ENCODE assay signal across 11 mouse cellular contexts in the genomic region with DNA sequence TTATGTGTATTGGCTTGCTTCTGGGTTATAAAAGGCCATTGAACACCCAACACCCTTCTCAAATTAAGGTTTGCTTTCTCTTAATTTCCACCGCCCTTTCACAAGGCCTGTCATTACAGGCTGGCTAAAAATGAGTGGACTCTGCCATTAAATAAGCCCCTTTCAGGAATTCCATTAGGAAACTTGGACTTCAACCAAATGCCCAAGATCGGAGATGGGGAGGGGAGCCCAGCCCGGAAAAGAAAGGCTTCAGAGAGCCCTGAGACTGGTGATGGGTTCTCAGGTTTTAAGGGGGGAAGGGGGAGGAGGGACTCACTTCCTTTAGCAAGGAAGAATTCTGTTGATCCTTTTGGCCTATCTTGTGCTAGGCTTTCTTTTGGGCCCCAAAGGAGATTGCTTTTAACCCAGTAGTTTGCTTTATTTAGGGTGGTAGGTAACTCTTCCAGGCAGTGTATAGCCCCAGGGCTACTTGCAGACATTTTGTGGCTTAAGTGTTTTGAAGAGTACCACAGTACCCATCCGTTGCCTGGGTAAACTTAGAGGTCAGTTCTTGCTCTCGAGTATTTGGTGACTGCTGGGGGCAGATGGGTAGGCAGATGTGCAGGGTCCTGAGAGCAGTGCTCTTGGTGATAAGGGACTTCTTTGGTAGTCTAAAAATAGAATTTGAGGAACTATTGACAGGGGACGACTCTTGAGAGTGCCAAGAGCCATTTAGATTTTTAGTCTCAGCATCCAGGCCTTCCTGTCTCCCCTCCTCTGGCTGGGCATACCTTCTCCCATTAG. TPM values are rescaled to one million over a fixed set of nuclear protein-coding genes. Genes with fewer than 3 reads are reported as not detected.
DNase-seq lines count a peak whose midpoint lies in the region; ATAC-seq and TF ChIP-seq lines count a peak whose summit lies in the region.
"Had no signal": no experiment of that assay in that cellular context is flagged by ENCODE, and none has a peak within 500 bp of the region (broad histone marks: within the 10 kb centered on the region; RNA-seq: fewer than 3 reads in every experiment).

No protein-coding gene starts in this region.

- in situ Hi-C loops in CH12.LX (cut with MboI; ENCODE audit: low pct_ligation_motif_present, low pct_unique_long_range_greater_than_20kb, low sequenced_read_pairs) = loop anchor here (10.0 kb wide), 1 partner anchor 46 kb away; no protein-coding TSS in a partner anchor

- dilution Hi-C loops in CH12.LX (cut with MboI; ENCODE audit: extremely low pct_ligation_motif_present, extremely low pct_unique_long_range_greater_than_20kb, low sequenced_read_pairs) = no loop called here

- no peak overlapping the region for H3K9ac ChIP-seq in heart, embryonic 14.5 days (ENCODE audit: low read length)
- peak overlapping the region; percentile 15; the same call in 1 of the 2 replicates for H3K9ac ChIP-seq in CH12.LX (ENCODE audit: insufficient read depth, low read depth)
- H3K9ac ChIP-seq in forebrain, embryonic 11.5 days (ENCODE audit: low read length) = no peak overlapping the region
- no peak overlapping the region for H3K9ac ChIP-seq in liver, embryonic 15.5 days

- H3K27me3 ChIP-seq in heart, embryonic 14.5 days (ENCODE audit: control insufficient read depth, insufficient read depth, low read length) = no peaks in the 10 kb centered on the region
- peaks cover 8% of the 10 kb centered on the region for H3K27me3 ChIP-seq in CH12.LX (replicated peaks)
- no peaks in the 10 kb centered on the region for H3K27me3 ChIP-seq in forebrain, embryonic 11.5 days (ENCODE audit: control insufficient read depth, insufficient read depth, low read length)
- no peaks in the 10 kb centered on the region for H3K27me3 ChIP-seq in liver, embryonic 15.5 days

- H3K27ac ChIP-seq in heart, embryonic 14.5 days (replicated peaks in 1 of 2; ENCODE audit: control insufficient read depth in 1 of 2, insufficient read depth in 1 of 2, low read depth in 2 of 2, low read length in 2 of 2) = peak overlapping the region; percentile 79 to 85
- peak overlapping the region; percentile 9 for H3K27ac ChIP-seq in CH12.LX (ENCODE audit: insufficient read depth, low read depth)
- peak overlapping the region; percentile 31; the same call in 1 of the 2 replicates for H3K27ac ChIP-seq in forebrain, embryonic 11.5 days (ENCODE audit: low read depth, low read length)
- H3K27ac ChIP-seq in liver, embryonic 15.5 days (replicated peaks) = peak overlapping the region; percentile 60

- H3K4me1 ChIP-seq in heart, embryonic 14.5 days (ENCODE audit: control insufficient read depth in 2 of 2, insufficient read depth in 2 of 2, low read length in 2 of 2) = peaks cover 53 to 75% of the 10 kb centered on the region in 2 experiments
- peaks cover 50 to 92% of the 10 kb centered on the region in 2 experiments for H3K4me1 ChIP-seq in CH12.LX (ENCODE audit: control insufficient read depth in 1 of 2, insufficient read depth in 2 of 2)
- H3K4me1 ChIP-seq in forebrain, embryonic 11.5 days (replicated peaks; ENCODE audit: control insufficient read depth, insufficient read depth, low read length) = peaks cover 21% of the 10 kb centered on the region
- H3K4me1 ChIP-seq in liver, embryonic 15.5 days (replicated peaks) = peaks cover 80% of the 10 kb centered on the region

- WGBS in heart, embryonic 14.5 days = 31% methylated on average over 6 of the region's 6 CpGs
- 55% methylated on average over 6 of the region's 6 CpGs for WGBS in forebrain, embryonic 11.5 days
- 21% methylated on average over 6 of the region's 6 CpGs for WGBS in liver, embryonic 15.5 days (ENCODE audit: insufficient replicate concordance)

- H3K4me3 ChIP-seq in heart, embryonic 14.5 days (ENCODE audit: control insufficient read depth in 1 of 2, insufficient read depth in 1 of 2, low read depth in 1 of 2, low read length in 2 of 2) = no peak overlapping the region
- no peak overlapping the region for H3K4me3 ChIP-seq in CH12.LX (replicated peaks in 1 of 3; ENCODE audit: low read depth in 2 of 3, low read length in 2 of 3, poor library complexity in 1 of 3)
- no peak overlapping the region for H3K4me3 ChIP-seq in forebrain, embryonic 11.5 days (ENCODE audit: low read depth, low read length)
- H3K4me3 ChIP-seq in liver, embryonic 15.5 days (replicated peaks) = no peak overlapping the region

- intact Hi-C loops in heart, postnatal 10 days (cut with DNase I) = no loop called here

- peak overlapping the region; percentile 43; the same call in 1 of the 2 replicates for H3K4me2 ChIP-seq in heart, embryonic 14.5 days (ENCODE audit: low read length)
- H3K4me2 ChIP-seq in CH12.LX (ENCODE audit: insufficient read depth, low read depth, poor library complexity, severe bottlenecking) = no peak overlapping the region; the same call in 1 of the 2 replicates
- H3K4me2 ChIP-seq in forebrain, embryonic 11.5 days (ENCODE audit: low read depth, low read length, severe bottlenecking) = no peak overlapping the region
- peak overlapping the region; percentile 27 for H3K4me2 ChIP-seq in liver, embryonic 15.5 days

- no peaks in the 10 kb centered on the region for H3K9me3 ChIP-seq in heart, embryonic 14.5 days (ENCODE audit: control insufficient read depth, low read length)
- no peaks in the 10 kb centered on the region for H3K9me3 ChIP-seq in CH12.LX (replicated peaks; ENCODE audit: low read length)
- no peaks in the 10 kb centered on the region for H3K9me3 ChIP-seq in forebrain, embryonic 11.5 days (ENCODE audit: control insufficient read depth, low read length)
- H3K9me3 ChIP-seq in liver, embryonic 15.5 days (replicated peaks) = no peaks in the 10 kb centered on the region

- H3K79me2 ChIP-seq in CH12.LX (replicated peaks; ENCODE audit: control insufficient read depth, extremely low read depth, insufficient read depth, poor library complexity, severe bottlenecking) = no peaks in the 10 kb centered on the region

- no peak for ATAC-seq in heart, embryonic 14.5 days (ENCODE audit: insufficient number of reproducible peaks, insufficient read depth, low FRiP score, low read depth)
- ATAC-seq in forebrain, embryonic 11.5 days (replicated peaks; ENCODE audit: low FRiP score) = no peak
- ATAC-seq in liver, embryonic 15.5 days (ENCODE audit: insufficient read depth) = no peak
- ATAC-seq: intestine, postnatal 0 days had no signal

- no peak for TF ChIP-seq POLR2A in CH12.LX (IDR thresholded peaks at IDR 0.05; ENCODE audit: low read depth, low read length)

- 0 out of 2 replicates have a peak, but pooled peaks cover 2% of the 10 kb centered on the region for H3K36me3 ChIP-seq in heart, embryonic 14.5 days (ENCODE audit: control insufficient read depth, insufficient read depth, low read length)
- H3K36me3 ChIP-seq in CH12.LX (replicated peaks in 1 of 2; ENCODE audit: control insufficient read depth in 1 of 2, insufficient read depth in 1 of 2, low read length in 1 of 2) = no peaks in the 10 kb centered on the region
- H3K36me3 ChIP-seq in forebrain, embryonic 11.5 days (ENCODE audit: control insufficient read depth, insufficient read depth, low read length) = no peaks in the 10 kb centered on the region
- H3K36me3 ChIP-seq in liver, embryonic 15.5 days (replicated peaks) = no peaks in the 10 kb centered on the region

- TF ChIP-seq EP300 in CH12.LX (IDR thresholded peaks at IDR 0.05; ENCODE audit: low read length) = peak; percentile 64

- TF ChIP-seq RAD21 in CH12.LX (IDR thresholded peaks at IDR 0.05; ENCODE audit: low read depth, low read length) = no peak

- no peak for TF ChIP-seq CTCF in CH12.LX (conservative IDR thresholded peaks at IDR 0.05 in 1 of 2, IDR thresholded peaks at IDR 0.05 in 1 of 2; ENCODE audit: low read depth in 2 of 2, low read length in 2 of 2)

- DNase-seq in heart, postnatal 10 days = no peak
- no peak for DNase-seq in CH12.LX (ENCODE audit: extremely low read depth)
- DNase-seq in forebrain, embryonic 11.5 days (ENCODE audit: low spot score) = no peak
- no peak for DNase-seq in c-Kit-positive CD71-positive TER-119-positive erythroid progenitor cells, embryonic 14.5 days (ENCODE audit: low spot score)
- DNase-seq in embryo, embryonic 9.5 days (ENCODE audit: extremely low spot score) = no peak
- DNase-seq in embryo, embryonic 10 days (ENCODE audit: low spot score) = no peak
- DNase-seq: adrenal gland, postnatal 36 days; right cerebral cortex, adult 18-20 months had no signal

TF ChIP-seq in CH12.LX, 34 proteins besides CTCF, POLR2A, EP300 and RAD21 (continues in another document):
- TF ChIP-seq CHD2 (IDR thresholded peaks at IDR 0.05; ENCODE audit: low read length) (no peak; the same call in 1 of the 2 replicates), MEF2A (IDR thresholded peaks at IDR 0.05; ENCODE audit: borderline replicate concordance, low read depth, low read length) (peak; percentile 92), E2F4 (IDR thresholded peaks at IDR 0.05; ENCODE audit: insufficient replicate concordance, low read depth, low read length) (no peak), MAX (IDR thresholded peaks at IDR 0.05; ENCODE audit: low read length) (0 out of 2 replicates have a peak, but pooled peaks have one; percentile 24), SMC3 (IDR thresholded peaks at IDR 0.05; ENCODE audit: low read depth, low read length) (no peak), BHLHE40 (IDR thresholded peaks at IDR 0.05; ENCODE audit: low read depth, low read length) (peak; percentile 51), IRF4 (IDR thresholded peaks at IDR 0.05; ENCODE audit: low read depth, low read length) (peak; percentile 54; the same call in 1 of the 2 replicates), TBP (conservative IDR thresholded peaks at IDR 0.05; ENCODE audit: low read depth, low read length) (0 out of 2 replicates have a peak, but pooled peaks have one; percentile 17), ETS1 (conservative IDR thresholded peaks at IDR 0.05; ENCODE audit: low read depth, low read length) (peak; percentile 35), SIN3A (IDR thresholded peaks at IDR 0.05; ENCODE audit: low read length) (0 out of 2 replicates have a peak, but pooled peaks have one; percentile 12)

RNA-seq across cellular contexts. Expression of a gene that starts 13.1 kb away (rescaled TPM):
- 10.1 and 10.8 TPM in 2 replicates for polyA plus RNA-seq in heart, embryonic 14.5 days (2014; fragmentation: Nextera tagmentation; extraction: Ambion mirVana)
- total RNA-seq in heart, postnatal 10 days (2021) = 1 to 10 TPM; 8.9 to 10.0 TPM
- total RNA-seq in CH12.LX (2012; rRNA removed) (4.6 and 5.2 TPM in 2 replicates), CH12.LX (2014; rRNA removed) (1.9 and 2.2 TPM in 2 replicates)
- 1.7 and 2.2 TPM in 2 replicates for polyA plus RNA-seq in CH12.LX (2012; ENCODE audit: insufficient read length, low read depth)
- polyA plus RNA-seq in forebrain, embryonic 11.5 days (2014; fragmentation: Nextera tagmentation; extraction: Ambion mirVana) = 10.1 and 11.8 TPM in 2 replicates
- polyA plus RNA-seq in liver, embryonic 15.5 days (2015; fragmentation: Nextera tagmentation; extraction: Ambion mirVana) = 9.3 and 10.2 TPM in 2 replicates

RNA-seq across cellular contexts. Expression of a gene that starts 58.9 kb away (rescaled TPM):
- polyA plus RNA-seq in heart, embryonic 14.5 days (2014; fragmentation: Nextera tagmentation; extraction: Ambion mirVana) = not detected in 2 replicates
- total RNA-seq in heart, postnatal 10 days (2021) = not detected
- total RNA-seq in CH12.LX (2012; rRNA removed) = not detected in 2 replicates
- not detected in 2 replicates for total RNA-seq in CH12.LX (2014; rRNA removed)
- polyA plus RNA-seq in CH12.LX (2012; ENCODE audit: insufficient read length, low read depth) = not detected in 2 replicates
- 1.1 and 1.2 TPM in 2 replicates for polyA plus RNA-seq in forebrain, embryonic 11.5 days (2014; fragmentation: Nextera tagmentation; extraction: Ambion mirVana)
- 74.3 and 97.3 TPM in 2 replicates for polyA plus RNA-seq in liver, embryonic 15.5 days (2015; fragmentation: Nextera tagmentation; extraction: Ambion mirVana)
- total RNA-seq: adrenal gland, postnatal 36 days had no signal

Comparison
In these comparisons a context has a peak if more than half of its experiments do, and no peak if none do; other contexts are left out.
1. H3K27ac ChIP-seq: peak in every context shown above with its lines; median percentile 82 in heart, embryonic 14.5 days; 60 in liver, embryonic 15.5 days; 31 in forebrain, embryonic 11.5 days; 9 in CH12.LX.
2. H3K4me2 ChIP-seq: peak in heart, embryonic 14.5 days (single experiment) and liver, embryonic 15.5 days (single experiment); none in CH12.LX (single experiment) and forebrain, embryonic 11.5 days (single experiment).
3. RNA of a gene that starts 58.9 kb away (polyA plus RNA-seq): 74.3 to 97.3 TPM in liver, embryonic 15.5 days; 1.1 to 1.2 TPM in forebrain, embryonic 11.5 days, not detected in heart, embryonic 14.5 days and not detected in CH12.LX; every median in the first group is over 10 times any median in the second.